Mouse (Mus musculus): Measurements from ENCODE around the gene Rhbdl3. TPM values are rescaled to one million over a fixed set of nuclear protein-coding genes. Genes with fewer than 3 reads are reported as not detected.

The Rhbdl3 gene
- polyA plus RNA-seq (2014; fragmentation: Nextera tagmentation; extraction: Ambion mirVana): 9.0 and 10.8 TPM in 2 replicates

DNA sequence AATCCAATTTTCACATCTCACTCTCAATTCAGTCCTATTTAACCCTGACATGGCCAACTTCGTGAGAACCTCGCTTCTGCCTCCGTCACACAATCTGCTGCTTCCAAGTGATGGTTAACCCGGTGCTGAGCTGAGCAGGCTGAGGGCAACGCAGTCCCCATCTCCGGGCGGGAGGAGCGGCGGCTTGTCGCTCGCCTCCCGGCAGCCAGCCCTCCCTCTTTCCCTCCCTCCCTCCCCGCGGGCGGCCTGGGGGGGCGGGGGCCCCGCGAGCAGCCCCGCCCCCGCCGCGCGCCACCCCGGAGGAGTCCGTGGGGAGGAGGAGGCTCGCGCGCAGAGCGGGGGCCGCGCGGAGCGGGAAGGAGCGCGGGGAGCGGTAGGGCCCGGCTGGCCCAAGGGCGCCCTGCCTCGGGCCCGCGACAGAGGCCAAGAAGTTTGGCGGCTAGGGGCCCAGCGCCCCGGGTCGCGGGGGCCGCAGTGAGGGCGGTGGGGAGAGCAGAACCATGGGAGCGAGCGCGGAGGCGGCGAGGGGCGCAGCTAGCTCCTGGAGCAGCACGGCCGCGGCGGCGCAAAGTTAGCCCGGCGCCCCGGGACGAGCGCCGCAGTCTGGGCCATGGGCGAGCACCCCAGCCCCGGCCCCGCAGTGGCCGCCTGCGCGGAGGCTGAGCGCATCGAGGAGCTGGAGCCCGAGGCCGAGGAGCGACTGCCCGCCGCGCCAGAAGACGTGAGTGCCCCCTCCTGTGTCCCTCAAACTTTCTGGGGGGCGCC lies at the start of gene Rhbdl3:
Gene Rhbdl3, plus strand, starts transcription at position 362 of the 765 bp plus-strand sequence.
- Histone ChIP-seq H3K9ac (ENCODE audit: low read length) (peak within 1 kb of the TSS; percentile 75), H3K4me3 (ENCODE audit: low read depth, low read length) (peak within 1 kb of the TSS; percentile 70), H3K9me3 (ENCODE audit: control insufficient read depth, low read length) (no peaks in the 10 kb centered on the region), H3K4me1 (replicated peaks; ENCODE audit: control insufficient read depth, insufficient read depth, low read length) (peaks cover 4% of the 10 kb centered on the region; the same call in 1 of the 2 replicates), H3K27ac (ENCODE audit: low read depth, low read length) (peak within 1 kb of the TSS; percentile 25), H3K4me2 (ENCODE audit: low read depth, low read length, severe bottlenecking) (peak within 1 kb of the TSS; percentile 96), H3K36me3 (ENCODE audit: control insufficient read depth, insufficient read depth, low read length) (no peaks in the 10 kb centered on the region), H3K27me3 (ENCODE audit: control insufficient read depth, insufficient read depth, low read length) (peaks cover 13% of the 10 kb centered on the region; the same call in 1 of the 2 replicates)
- ATAC-seq (replicated peaks; ENCODE audit: low FRiP score) (peak; percentile 61), DNase-seq (ENCODE audit: low spot score) (peak; percentile 76)
- WGBS: under 1% methylated on average over 74 of the region's 81 CpGs

DNA sequence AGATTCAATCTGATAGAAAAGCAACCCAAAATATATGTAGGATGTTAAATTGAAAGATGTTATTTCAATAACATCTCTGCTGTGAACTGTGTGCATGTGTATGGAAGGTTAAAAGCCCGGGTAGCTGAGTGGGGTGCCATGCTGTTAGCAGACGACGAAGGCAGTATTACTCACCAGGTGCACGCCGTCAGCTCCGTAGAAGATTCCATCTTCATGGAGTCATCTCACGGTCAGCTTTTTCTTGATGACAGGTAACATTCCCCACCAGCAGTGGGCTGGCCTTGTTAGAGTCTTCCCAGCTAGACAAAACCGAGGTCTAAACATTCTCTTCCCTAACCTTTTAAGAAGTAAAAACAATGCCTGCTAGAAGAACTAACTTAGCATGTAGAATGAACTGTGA lies 36.6 kb upstream of the Rhbdl3 start:
- no peaks in the 10 kb centered on the region for H3K9me3 ChIP-seq (ENCODE audit: control insufficient read depth, low read length)
- no peaks in the 10 kb centered on the region; the same call in 1 of the 2 replicates for H3K36me3 ChIP-seq (ENCODE audit: control insufficient read depth, insufficient read depth, low read length)
- H3K4me3 ChIP-seq (ENCODE audit: low read depth, low read length): no peak overlapping the region
- H3K27me3 ChIP-seq (ENCODE audit: control insufficient read depth, insufficient read depth, low read length): no peaks in the 10 kb centered on the region
- no peak for DNase-seq (ENCODE audit: low spot score)
- H3K9ac ChIP-seq (ENCODE audit: low read length): no peak overlapping the region
- WGBS: 94% methylated on average over 8 of the region's 8 CpGs
- no peaks in the 10 kb centered on the region for H3K4me1 ChIP-seq (replicated peaks; ENCODE audit: control insufficient read depth, insufficient read depth, low read length)
- H3K4me2 ChIP-seq (ENCODE audit: low read depth, low read length, severe bottlenecking): no peak overlapping the region
- no peak overlapping the region for H3K27ac ChIP-seq (ENCODE audit: low read depth, low read length)
- no peak for ATAC-seq (replicated peaks; ENCODE audit: low FRiP score)

DNA sequence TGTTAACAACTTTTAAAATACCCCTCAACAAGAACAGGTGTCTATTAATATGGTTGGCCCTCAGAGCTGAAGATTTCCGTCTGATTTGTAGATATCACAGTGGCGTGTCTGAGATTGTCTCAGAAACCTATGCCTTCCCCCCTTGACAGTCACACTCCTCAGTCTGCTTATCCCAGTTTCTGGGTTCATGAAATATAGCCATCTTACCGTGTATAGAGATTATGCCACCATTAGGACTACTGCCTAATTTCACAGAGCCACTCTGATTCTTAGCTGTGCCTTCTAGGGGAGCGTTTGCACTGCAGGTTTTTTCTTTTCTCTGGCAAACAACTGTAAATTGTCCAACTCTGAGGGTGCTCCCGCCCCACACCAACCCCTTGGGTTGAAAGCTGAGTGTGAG lies 29.6 kb upstream of the Rhbdl3 start:
- H3K27ac ChIP-seq (ENCODE audit: low read depth, low read length): no peak overlapping the region
- no peaks in the 10 kb centered on the region; the same call in 1 of the 2 replicates for H3K9me3 ChIP-seq (ENCODE audit: control insufficient read depth, low read length)
- WGBS: 86% methylated on average over 5 of the region's 5 CpGs
- ATAC-seq (replicated peaks; ENCODE audit: low FRiP score) (no peak), DNase-seq (ENCODE audit: low spot score) (no peak)
- H3K36me3 ChIP-seq (ENCODE audit: control insufficient read depth, insufficient read depth, low read length): no peaks in the 10 kb centered on the region; the same call in 1 of the 2 replicates
- no peak overlapping the region for H3K4me2 ChIP-seq (ENCODE audit: low read depth, low read length, severe bottlenecking)
- no peak overlapping the region for H3K4me3 ChIP-seq (ENCODE audit: low read depth, low read length)
- H3K27me3 ChIP-seq (ENCODE audit: control insufficient read depth, insufficient read depth, low read length): no peaks in the 10 kb centered on the region
- H3K4me1 ChIP-seq (replicated peaks; ENCODE audit: control insufficient read depth, insufficient read depth, low read length): no peaks in the 10 kb centered on the region
- H3K9ac ChIP-seq (ENCODE audit: low read length): no peak overlapping the region

DNA sequence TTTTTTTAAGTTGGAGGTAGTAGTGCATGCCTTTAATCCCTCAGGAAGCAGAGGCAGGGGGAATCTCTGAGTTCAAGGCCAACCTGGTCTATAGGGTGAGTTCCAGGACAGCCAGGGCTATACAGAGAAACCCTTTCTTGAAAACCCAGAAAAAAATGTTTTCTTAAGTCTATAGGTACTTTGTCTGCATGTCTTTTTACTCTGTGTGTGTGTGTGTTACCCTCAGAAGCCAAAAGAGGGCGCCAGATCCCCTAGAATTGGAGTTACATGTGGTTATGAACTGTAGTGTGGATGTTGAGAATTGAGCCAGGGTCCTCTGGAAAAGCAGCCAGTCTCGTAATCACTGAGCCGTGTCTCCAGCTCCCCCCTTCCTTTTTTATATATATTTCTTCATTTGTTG lies 25.7 kb upstream of the Rhbdl3 start:
- H3K36me3 ChIP-seq (ENCODE audit: control insufficient read depth, insufficient read depth, low read length): no peaks in the 10 kb centered on the region
- no peak overlapping the region for H3K4me3 ChIP-seq (ENCODE audit: low read depth, low read length)
- no peaks in the 10 kb centered on the region for H3K4me1 ChIP-seq (replicated peaks; ENCODE audit: control insufficient read depth, insufficient read depth, low read length)
- no peaks in the 10 kb centered on the region for H3K27me3 ChIP-seq (ENCODE audit: control insufficient read depth, insufficient read depth, low read length)
- H3K4me2 ChIP-seq (ENCODE audit: low read depth, low read length, severe bottlenecking): no peak overlapping the region
- no peak overlapping the region for H3K27ac ChIP-seq (ENCODE audit: low read depth, low read length)
- no peak for ATAC-seq (replicated peaks; ENCODE audit: low FRiP score)
- WGBS: 66% methylated on average over 3 of the region's 3 CpGs
- DNase-seq (ENCODE audit: low spot score): no peak
- no peaks in the 10 kb centered on the region; the same call in 1 of the 2 replicates for H3K9me3 ChIP-seq (ENCODE audit: control insufficient read depth, low read length)
- no peak overlapping the region for H3K9ac ChIP-seq (ENCODE audit: low read length)

DNA sequence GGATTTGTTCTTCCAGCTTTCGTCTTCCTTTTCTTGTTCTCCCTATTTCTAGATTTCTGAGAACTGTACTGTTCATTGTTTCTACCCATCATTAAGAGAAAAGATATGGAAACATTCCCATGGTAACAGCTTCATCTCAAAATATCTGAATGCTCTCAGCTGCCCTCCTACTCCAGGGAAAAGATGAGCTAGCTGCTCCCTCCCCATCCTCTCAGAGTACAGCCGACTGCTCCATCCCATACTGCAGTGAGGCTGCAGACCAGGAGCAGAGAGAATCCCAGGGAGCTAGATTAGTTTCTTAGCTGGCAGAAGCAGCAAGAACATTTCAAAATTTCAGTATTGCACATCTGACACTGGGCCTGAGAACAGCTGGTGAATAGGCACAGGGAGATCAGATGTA lies 22.7 kb upstream of the Rhbdl3 start:
- Histone ChIP-seq H3K9me3 (ENCODE audit: control insufficient read depth, low read length) (no peaks in the 10 kb centered on the region; the same call in 1 of the 2 replicates), H3K27ac (ENCODE audit: low read depth, low read length) (no peak overlapping the region), H3K36me3 (ENCODE audit: control insufficient read depth, insufficient read depth, low read length) (no peaks in the 10 kb centered on the region), H3K9ac (ENCODE audit: low read length) (no peak overlapping the region), H3K27me3 (ENCODE audit: control insufficient read depth, insufficient read depth, low read length) (no peaks in the 10 kb centered on the region), H3K4me1 (replicated peaks; ENCODE audit: control insufficient read depth, insufficient read depth, low read length) (no peaks in the 10 kb centered on the region), H3K4me3 (ENCODE audit: low read depth, low read length) (no peak overlapping the region), H3K4me2 (ENCODE audit: low read depth, low read length, severe bottlenecking) (no peak overlapping the region)
- no peak for ATAC-seq (replicated peaks; ENCODE audit: low FRiP score)
- WGBS: 79% methylated on average over 2 of the region's 2 CpGs
- no peak for DNase-seq (ENCODE audit: low spot score)

DNA sequence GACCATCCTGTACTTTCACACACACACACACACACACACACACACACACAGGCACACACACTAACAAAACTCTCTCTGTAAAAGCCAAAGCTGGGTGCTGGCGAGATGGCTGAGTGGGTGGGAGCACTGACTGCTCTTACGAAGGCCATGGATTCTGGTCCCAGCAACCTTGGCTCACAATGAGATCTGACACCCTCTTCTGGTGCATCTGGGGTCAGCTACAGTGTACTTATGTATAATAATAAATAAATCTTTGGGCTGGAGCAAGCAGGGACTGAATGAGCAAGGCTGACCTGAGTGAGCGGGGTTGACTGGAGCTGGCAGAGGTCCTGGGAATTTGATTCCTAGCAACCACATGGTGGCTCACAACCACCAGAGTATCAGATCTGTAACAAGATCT lies 16.9 kb upstream of the Rhbdl3 start:
- WGBS: 87% methylated on average over 3 of the region's 3 CpGs

DNA sequence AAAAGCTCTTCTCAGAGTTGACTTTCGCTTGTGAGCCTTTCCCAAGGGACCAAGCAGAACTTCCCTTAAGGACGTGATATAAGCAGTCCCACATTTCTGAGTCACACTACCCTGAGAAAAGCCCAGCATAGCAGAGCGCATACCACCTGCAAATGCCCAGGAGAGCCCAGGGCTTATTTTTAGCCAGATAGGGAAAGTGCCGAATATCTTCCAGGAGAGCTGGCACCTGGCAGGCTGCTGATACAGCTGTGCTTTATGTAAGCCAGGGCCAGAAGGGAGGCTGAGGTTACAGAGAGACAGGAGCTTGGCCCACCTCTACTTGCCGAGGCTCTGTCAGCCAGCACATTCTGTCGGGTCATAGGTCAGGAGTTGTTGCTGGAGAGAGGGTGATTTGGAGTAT lies 16.1 kb upstream of the Rhbdl3 start:
- Histone ChIP-seq H3K9ac (ENCODE audit: low read length) (no peak overlapping the region), H3K9me3 (ENCODE audit: control insufficient read depth, low read length) (no peaks in the 10 kb centered on the region), H3K4me1 (replicated peaks; ENCODE audit: control insufficient read depth, insufficient read depth, low read length) (no peaks in the 10 kb centered on the region), H3K27me3 (ENCODE audit: control insufficient read depth, insufficient read depth, low read length) (no peaks in the 10 kb centered on the region), H3K27ac (ENCODE audit: low read depth, low read length) (no peak overlapping the region), H3K4me3 (ENCODE audit: low read depth, low read length) (no peak overlapping the region), H3K4me2 (ENCODE audit: low read depth, low read length, severe bottlenecking) (no peak overlapping the region), H3K36me3 (ENCODE audit: control insufficient read depth, insufficient read depth, low read length) (no peaks in the 10 kb centered on the region)
- no peak for DNase-seq (ENCODE audit: low spot score)
- WGBS: 71% methylated on average over 6 of the region's 6 CpGs
- no peak for ATAC-seq (replicated peaks; ENCODE audit: low FRiP score)

More for the DNA sequence above, 16.9 kb upstream of the Rhbdl3 start:
- H3K36me3 ChIP-seq (ENCODE audit: control insufficient read depth, insufficient read depth, low read length): no peaks in the 10 kb centered on the region
- H3K4me2 ChIP-seq (ENCODE audit: low read depth, low read length, severe bottlenecking): no peak overlapping the region
- H3K4me1 ChIP-seq (replicated peaks; ENCODE audit: control insufficient read depth, insufficient read depth, low read length): no peaks in the 10 kb centered on the region
- H3K9me3 ChIP-seq (ENCODE audit: control insufficient read depth, low read length): no peaks in the 10 kb centered on the region
- no peak overlapping the region for H3K27ac ChIP-seq (ENCODE audit: low read depth, low read length)
- H3K4me3 ChIP-seq (ENCODE audit: low read depth, low read length): no peak overlapping the region
- H3K27me3 ChIP-seq (ENCODE audit: control insufficient read depth, insufficient read depth, low read length): no peaks in the 10 kb centered on the region
- DNase-seq (ENCODE audit: low spot score): no peak
- no peak overlapping the region for H3K9ac ChIP-seq (ENCODE audit: low read length)
- ATAC-seq (replicated peaks; ENCODE audit: low FRiP score): no peak

DNA sequence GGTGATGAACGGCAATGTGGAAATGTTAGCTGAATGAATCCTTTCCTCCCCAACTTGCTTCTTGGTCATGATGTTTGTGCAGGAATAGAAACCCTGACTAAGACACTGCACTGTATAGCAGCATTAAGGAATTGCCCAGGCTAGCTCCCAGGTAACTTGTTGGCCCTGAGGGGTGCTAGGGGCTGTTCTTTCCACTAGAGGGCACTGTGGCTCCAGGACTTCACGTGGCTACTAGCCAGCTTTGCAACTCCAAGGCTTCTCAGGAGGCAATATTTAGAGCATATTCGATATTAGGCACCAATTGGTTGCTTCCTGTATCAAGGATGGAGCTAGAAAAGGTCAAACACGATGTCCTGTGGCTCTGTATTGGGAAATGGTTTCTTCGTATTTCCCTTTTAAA lies 13.6 kb upstream of the Rhbdl3 start:
- WGBS: 24% methylated on average over 5 of the region's 5 CpGs
- Histone ChIP-seq H3K4me3 (ENCODE audit: low read depth, low read length) (no peak overlapping the region), H3K4me1 (replicated peaks; ENCODE audit: control insufficient read depth, insufficient read depth, low read length) (peaks cover 4% of the 10 kb centered on the region; the same call in 1 of the 2 replicates), H3K36me3 (ENCODE audit: control insufficient read depth, insufficient read depth, low read length) (no peaks in the 10 kb centered on the region), H3K27ac (ENCODE audit: low read depth, low read length) (no peak overlapping the region), H3K9ac (ENCODE audit: low read length) (no peak overlapping the region), H3K27me3 (ENCODE audit: control insufficient read depth, insufficient read depth, low read length) (no peaks in the 10 kb centered on the region), H3K9me3 (ENCODE audit: control insufficient read depth, low read length) (peaks cover 2% of the 10 kb centered on the region; the same call in 1 of the 2 replicates), H3K4me2 (ENCODE audit: low read depth, low read length, severe bottlenecking) (no peak overlapping the region)
- peak; percentile 88 for DNase-seq (ENCODE audit: low spot score)
- ATAC-seq (replicated peaks; ENCODE audit: low FRiP score): no peak
